Mouse (Mus musculus) heart, adult 8-10 months (tissue): Measurements from ENCODE around the gene Deaf1. TPM values are rescaled to one million over a fixed set of nuclear protein-coding genes. Genes with fewer than 3 reads are reported as not detected.
"Not testable (repeated sequence)": the region's sequence is repeated elsewhere in the genome, so short reads cannot be mapped to it uniquely, and the experiment has no call there.

Experiments used
- DNase-seq: peaks from one replicate; pipeline ENCODE4 v3.0.0; 2022; ENCODE audit warnings: low spot score
- total RNA-seq, 4 experiments: library from RNA; stranded (reverse); gene quantifications; 2 replicates each; pipeline ENCODE4 v1.2.4; 2022

The Deaf1 gene
- total RNA-seq, 4 experiments from 2014 or later, result 10.8 to 14.7 (median 12.7) TPM

GRCm38 (mm10) chr7:141264041-141264700 is 63.3 kb downstream of the Deaf1 start:
- no peak for DNase-seq

- DNase-seq, result no peak
Observed at GRCm38 (mm10) chr7:141263640-141264039, 63.9 kb downstream of the Deaf1 start.

DNA sequence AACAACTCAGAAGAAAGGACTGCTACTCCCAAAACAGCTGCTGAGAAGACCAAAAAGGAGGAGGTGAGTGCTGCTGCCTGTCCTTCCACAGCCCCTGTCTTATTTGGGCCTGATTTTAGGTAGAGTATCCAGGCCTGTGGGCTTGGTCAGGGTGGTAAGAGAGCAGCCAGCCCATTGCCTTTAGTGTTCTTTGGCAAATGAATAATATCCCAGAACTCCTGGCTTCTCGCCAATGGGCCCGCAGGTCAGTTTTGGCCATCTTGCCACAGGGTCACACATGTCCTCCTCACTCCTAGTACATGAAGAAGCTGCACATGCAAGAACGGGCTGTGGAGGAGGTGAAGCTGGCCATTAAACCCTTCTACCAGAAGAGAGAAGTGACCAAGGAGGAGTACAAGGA is 66.0 kb downstream of the Deaf1 start:
- DNase-seq, result no peak

- no peak for DNase-seq
Observed at GRCm38 (mm10) chr7:141256159-141256558, 71.3 kb downstream of the Deaf1 start.

DNA sequence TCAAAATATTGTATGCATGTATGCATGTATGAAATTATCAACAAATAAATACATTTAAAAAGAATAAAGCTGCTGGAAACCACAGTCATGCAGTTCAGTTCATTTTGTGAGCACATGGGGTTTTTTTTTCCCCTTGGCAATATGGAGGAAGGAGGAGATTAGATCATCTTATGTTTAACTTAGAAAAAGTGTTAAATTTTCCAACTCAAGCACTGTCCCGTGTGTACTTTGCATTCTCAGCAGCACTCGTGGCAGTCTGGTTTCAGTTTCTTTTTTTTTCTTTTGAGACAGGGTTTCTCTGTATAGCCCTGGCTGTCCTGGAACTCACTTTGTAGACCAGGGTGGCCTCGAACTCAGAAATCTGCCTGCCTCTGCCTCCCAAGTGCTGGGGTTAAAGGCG is 77.0 kb downstream of the Deaf1 start:
- DNase-seq, result not testable (repeated sequence)

Other genes starting within 250 kb of the Deaf1 start
- under 1 TPM; 0.19 to 0.35 (median 0.27) TPM for gene Pkp3, start 249.5 kb downstream of the Deaf1 start, total RNA-seq
- gene Sigirr, start 227.1 kb downstream of the Deaf1 start, total RNA-seq, result 1 to 10 TPM; 4.8 to 6.5 (median 5.6) TPM
- under 1 TPM in 3 of 4 experiments, not detected in 1; 0.08 to 0.41 (median 0.14) TPM for gene Ano9, start 209.9 kb downstream of the Deaf1 start, total RNA-seq
- gene Ptdss2, start 205.3 kb downstream of the Deaf1 start, total RNA-seq, result 10 to 100 TPM; 28.0 to 35.8 (median 29.7) TPM
- gene Rnh1, start 154.8 kb downstream of the Deaf1 start, total RNA-seq, result 10 to 100 TPM; 71.3 to 75.2 (median 72.9) TPM
- 100 to 1,000 TPM in 1 of 4 experiments, 10 to 100 TPM in 3; 81.0 to 107 (median 87.7) TPM for gene Hras, start 133.7 kb downstream of the Deaf1 start, total RNA-seq
- gene Lrrc56, start 133.5 kb downstream of the Deaf1 start, total RNA-seq, result 1 to 10 TPM; 1.8 to 3.4 (median 3.0) TPM
- gene Lmntd2, start 113.6 kb downstream of the Deaf1 start, total RNA-seq, result not detected
- under 1 TPM in 3 of 4 experiments, not detected in 1; 0.66 to 0.90 (median 0.73) TPM for gene Rassf7, start 111.8 kb downstream of the Deaf1 start, total RNA-seq
- 10 to 100 TPM; 26.2 to 38.2 (median 31.9) TPM for gene Phrf1, start 98.9 kb downstream of the Deaf1 start, total RNA-seq
- gene Irf7, start 61.2 kb downstream of the Deaf1 start, total RNA-seq, result 1 to 10 TPM; 1.7 to 2.4 (median 2.1) TPM
- gene Cdhr5, start 50.9 kb downstream of the Deaf1 start, total RNA-seq, result not detected
- not detected for gene Sct, start 48.6 kb downstream of the Deaf1 start, total RNA-seq
- gene Drd4, start 35.7 kb downstream of the Deaf1 start, total RNA-seq, result not detected
- 10 to 100 TPM; 13.7 to 16.6 (median 15.5) TPM for gene Tmem80, start within 50 bp of the Deaf1 start, total RNA-seq
- 1 to 10 TPM; 3.7 to 5.0 (median 3.9) TPM for gene Eps8l2, start 11.2 kb upstream of the Deaf1 start, total RNA-seq
- gene Taldo1, start 64.5 kb upstream of the Deaf1 start, total RNA-seq, result 100 to 1,000 TPM; 107 to 115 (median 110) TPM
- gene Gatd1, start 86.4 kb upstream of the Deaf1 start, total RNA-seq, result 10 to 100 TPM; 13.3 to 16.0 (median 14.8) TPM
- 1 to 10 TPM in 3 of 4 experiments, under 1 TPM in 1; 0.78 to 1.7 (median 1.4) TPM for gene Cend1, start 101.8 kb upstream of the Deaf1 start, total RNA-seq
- 10 to 100 TPM; 44.3 to 76.1 (median 66.5) TPM for gene Slc25a22, start 110.2 kb upstream of the Deaf1 start, total RNA-seq
- gene Pidd1, start 116.3 kb upstream of the Deaf1 start, total RNA-seq, result under 1 TPM; 0.32 to 0.62 (median 0.44) TPM
- 100 to 1,000 TPM; 796 to 941 (median 846) TPM for gene Rplp2, start 119.7 kb upstream of the Deaf1 start, total RNA-seq
- 100 to 1,000 TPM; 419 to 549 (median 431) TPM for gene Pnpla2, start 127.5 kb upstream of the Deaf1 start, total RNA-seq
- 10 to 100 TPM; 17.7 to 24.2 (median 19.1) TPM for gene Cracr2b, start 133.4 kb upstream of the Deaf1 start, total RNA-seq
- 100 to 1,000 TPM; 331 to 351 (median 345) TPM for gene Cd151, start 139.7 kb upstream of the Deaf1 start, total RNA-seq
- gene Polr2l, start 147.4 kb upstream of the Deaf1 start, total RNA-seq, result 10 to 100 TPM; 75.5 to 93.4 (median 84.3) TPM
- gene Tspan4, start 147.6 kb upstream of the Deaf1 start, total RNA-seq, result 10 to 100 TPM; 25.8 to 45.3 (median 42.8) TPM
- gene Chid1, start 212.2 kb upstream of the Deaf1 start, total RNA-seq, result 10 to 100 TPM; 48.2 to 55.0 (median 50.3) TPM
- gene Ap2a2, start 234.5 kb upstream of the Deaf1 start, total RNA-seq, result 10 to 100 TPM; 55.2 to 65.5 (median 61.3) TPM